Mouse (Mus musculus): ENCODE results near the gene Met. TPM values are rescaled to one million over a fixed set of nuclear protein-coding genes. Genes with fewer than 3 reads are reported as not detected.

The Met gene
- polyA plus RNA-seq, 2 experiments = 4.3 to 5.9 TPM

DNA sequence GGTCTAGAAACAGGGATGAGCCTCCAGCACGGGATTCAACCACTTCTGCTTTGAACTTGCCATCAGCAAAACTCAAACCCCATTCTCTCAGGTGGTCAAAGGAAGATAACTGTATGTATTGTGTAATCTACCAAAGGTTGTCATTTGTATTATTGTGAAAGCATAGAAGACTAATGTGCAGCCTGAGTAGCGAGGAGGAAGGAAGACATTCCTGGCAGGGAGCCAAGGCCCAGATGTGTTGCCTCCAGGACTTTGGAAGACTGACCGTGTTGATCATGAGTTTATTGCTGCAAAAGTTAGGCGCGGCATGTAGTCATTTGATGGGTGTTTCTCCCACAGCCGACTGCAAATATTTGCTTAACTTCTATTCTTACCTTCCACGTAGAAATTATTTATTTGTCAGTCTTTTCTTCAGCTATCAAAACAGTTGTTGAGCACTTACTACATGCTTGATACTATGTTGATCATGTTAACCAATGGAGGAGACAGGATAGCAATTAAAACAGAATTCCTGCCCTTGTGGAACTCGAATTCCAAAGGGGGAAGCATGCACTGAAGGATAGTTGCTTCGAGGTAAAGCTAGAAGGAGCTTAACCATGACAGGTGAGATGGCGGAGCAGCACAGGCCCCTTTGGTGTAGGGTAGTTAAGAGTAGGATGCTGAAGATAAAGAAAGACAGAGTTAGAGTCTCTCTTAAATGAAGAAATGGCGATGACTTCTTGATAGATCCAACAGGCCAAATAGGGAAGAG, 132.3 kb downstream of the Met start:
- TF ChIP-seq POLR2A (IDR thresholded peaks at IDR 0.05; ENCODE audit: borderline replicate concordance, extremely low read depth, insufficient read depth, insufficient read length) = no peak
- no peaks in the 10 kb centered on the region for H3K27me3 ChIP-seq (ENCODE audit: control insufficient read depth, insufficient read depth, low read length)
- H3K4me3 ChIP-seq (replicated peaks; ENCODE audit: low read length) = no peak overlapping the region
- no peaks in the 10 kb centered on the region for H3K36me3 ChIP-seq (ENCODE audit: control insufficient read depth, insufficient read depth, low read length)
- H3K27ac ChIP-seq (replicated peaks; ENCODE audit: low read depth, low read length) = no peak overlapping the region
- WGBS = 69% methylated on average over 11 of the region's 11 CpGs
- 0 out of 2 replicates have a peak, but pooled peaks cover 6% of the 10 kb centered on the region for H3K9me3 ChIP-seq (ENCODE audit: control insufficient read depth, low read length)
- no peak overlapping the region for H3K4me2 ChIP-seq (replicated peaks; ENCODE audit: low read depth, low read length, severe bottlenecking)
- DNase-seq (ENCODE audit: low spot score) = peak; percentile 15
- no peaks in the 10 kb centered on the region for H3K4me1 ChIP-seq (ENCODE audit: control insufficient read depth, insufficient read depth, low read length)
- H3K9ac ChIP-seq (ENCODE audit: low read depth, low read length, severe bottlenecking) = no peak overlapping the region
- no peak for ATAC-seq (ENCODE audit: low FRiP score, low read depth)

DNA sequence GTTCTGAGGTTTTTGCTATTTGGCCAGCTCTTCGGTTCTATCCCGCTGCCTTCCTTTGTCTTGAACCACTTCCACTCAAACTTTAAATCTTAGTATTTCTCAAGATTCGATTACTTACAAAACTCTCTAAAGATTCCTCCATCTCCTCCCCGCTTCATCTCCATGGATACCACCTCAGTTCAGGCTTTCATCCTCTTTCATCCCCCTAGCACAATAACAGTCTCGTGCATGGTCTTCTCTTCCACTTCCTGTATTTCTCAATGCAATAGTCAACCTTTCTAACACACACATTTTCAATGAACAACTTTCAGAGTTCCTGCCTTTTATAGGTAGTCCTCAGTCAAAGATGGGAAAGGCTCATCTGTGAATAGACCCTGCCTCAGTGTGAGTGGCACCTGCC, 135.8 kb downstream of the Met start:
- no peak for DNase-seq (ENCODE audit: low spot score)
- H3K27ac ChIP-seq (replicated peaks; ENCODE audit: low read depth, low read length) = no peak overlapping the region
- H3K4me3 ChIP-seq (replicated peaks; ENCODE audit: low read length) = no peak overlapping the region
- H3K9ac ChIP-seq (ENCODE audit: low read depth, low read length, severe bottlenecking) = no peak overlapping the region
- no peaks in the 10 kb centered on the region for H3K4me1 ChIP-seq (ENCODE audit: control insufficient read depth, insufficient read depth, low read length)
- H3K9me3 ChIP-seq (ENCODE audit: control insufficient read depth, low read length) = no peaks in the 10 kb centered on the region
- H3K27me3 ChIP-seq (ENCODE audit: control insufficient read depth, insufficient read depth, low read length) = no peaks in the 10 kb centered on the region
- 90% methylated on average over 5 of the region's 5 CpGs for WGBS
- no peak overlapping the region for H3K4me2 ChIP-seq (replicated peaks; ENCODE audit: low read depth, low read length, severe bottlenecking)
- no peak for TF ChIP-seq POLR2A (IDR thresholded peaks at IDR 0.05; ENCODE audit: borderline replicate concordance, extremely low read depth, insufficient read depth, insufficient read length)
- ATAC-seq (ENCODE audit: low FRiP score, low read depth) = no peak
- H3K36me3 ChIP-seq (ENCODE audit: control insufficient read depth, insufficient read depth, low read length) = no peaks in the 10 kb centered on the region

DNA sequence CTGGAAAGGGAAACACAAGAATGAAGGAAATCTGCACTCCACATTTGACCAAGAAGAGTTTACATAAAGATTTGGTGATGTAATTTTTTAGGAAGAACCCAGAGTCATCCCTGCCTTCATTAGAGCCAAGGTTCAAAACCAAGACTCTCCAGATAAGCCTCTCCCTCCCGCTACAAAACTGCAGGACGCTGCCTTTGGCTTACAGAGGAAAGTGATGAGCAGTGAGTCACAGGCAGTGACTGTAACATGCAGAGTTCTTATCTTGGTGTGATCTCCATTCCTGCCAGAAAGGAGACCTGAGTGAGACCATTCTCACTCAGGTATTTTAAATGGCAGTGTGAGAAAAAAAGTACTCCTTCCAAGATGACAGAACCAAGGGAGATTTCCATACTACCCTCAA, 137.9 kb downstream of the Met start:
- DNase-seq (ENCODE audit: low spot score) (no peak), ATAC-seq (ENCODE audit: low FRiP score, low read depth) (no peak)
- no peaks in the 10 kb centered on the region for H3K9me3 ChIP-seq (ENCODE audit: control insufficient read depth, low read length)
- H3K27me3 ChIP-seq (ENCODE audit: control insufficient read depth, insufficient read depth, low read length) = no peaks in the 10 kb centered on the region
- H3K4me1 ChIP-seq (ENCODE audit: control insufficient read depth, insufficient read depth, low read length) = no peaks in the 10 kb centered on the region
- H3K36me3 ChIP-seq (ENCODE audit: control insufficient read depth, insufficient read depth, low read length) = no peaks in the 10 kb centered on the region
- 80% methylated on average over 2 of the region's 2 CpGs for WGBS
- H3K4me3 ChIP-seq (replicated peaks; ENCODE audit: low read length) = no peak overlapping the region
- H3K9ac ChIP-seq (ENCODE audit: low read depth, low read length, severe bottlenecking) = no peak overlapping the region
- no peak overlapping the region for H3K27ac ChIP-seq (replicated peaks; ENCODE audit: low read depth, low read length)
- no peak overlapping the region for H3K4me2 ChIP-seq (replicated peaks; ENCODE audit: low read depth, low read length, severe bottlenecking)
- no peak for TF ChIP-seq POLR2A (IDR thresholded peaks at IDR 0.05; ENCODE audit: borderline replicate concordance, extremely low read depth, insufficient read depth, insufficient read length)

- no peak overlapping the region for H3K4me3 ChIP-seq (replicated peaks; ENCODE audit: low read length)
- ATAC-seq (ENCODE audit: low FRiP score, low read depth) = no peak
- H3K4me1 ChIP-seq (ENCODE audit: control insufficient read depth, insufficient read depth, low read length) = no peaks in the 10 kb centered on the region
- no peaks in the 10 kb centered on the region for H3K9me3 ChIP-seq (ENCODE audit: control insufficient read depth, low read length)
- no peak for DNase-seq (ENCODE audit: low spot score)
- no peaks in the 10 kb centered on the region for H3K27me3 ChIP-seq (ENCODE audit: control insufficient read depth, insufficient read depth, low read length)
- no peaks in the 10 kb centered on the region for H3K36me3 ChIP-seq (ENCODE audit: control insufficient read depth, insufficient read depth, low read length)
- H3K27ac ChIP-seq (replicated peaks; ENCODE audit: low read depth, low read length) = no peak overlapping the region
- no peak overlapping the region for H3K9ac ChIP-seq (ENCODE audit: low read depth, low read length, severe bottlenecking)
- WGBS = 90% methylated on average over 1 of the region's 1 CpGs
- H3K4me2 ChIP-seq (replicated peaks; ENCODE audit: low read depth, low read length, severe bottlenecking) = no peak overlapping the region
- TF ChIP-seq POLR2A (IDR thresholded peaks at IDR 0.05; ENCODE audit: borderline replicate concordance, extremely low read depth, insufficient read depth, insufficient read length) = no peak
These were observed 143.3 kb downstream of the Met start for GRCm38 (mm10) chr6:17606915-17607314.

- H3K4me3 ChIP-seq (replicated peaks; ENCODE audit: low read length) = no peak overlapping the region
- H3K36me3 ChIP-seq (ENCODE audit: control insufficient read depth, insufficient read depth, low read length) = no peaks in the 10 kb centered on the region
- no peak for DNase-seq (ENCODE audit: low spot score)
- H3K27ac ChIP-seq (replicated peaks; ENCODE audit: low read depth, low read length) = no peak overlapping the region
- TF ChIP-seq POLR2A (IDR thresholded peaks at IDR 0.05; ENCODE audit: borderline replicate concordance, extremely low read depth, insufficient read depth, insufficient read length) = no peak
- no peaks in the 10 kb centered on the region for H3K27me3 ChIP-seq (ENCODE audit: control insufficient read depth, insufficient read depth, low read length)
- no peaks in the 10 kb centered on the region for H3K9me3 ChIP-seq (ENCODE audit: control insufficient read depth, low read length)
- no peak overlapping the region for H3K9ac ChIP-seq (ENCODE audit: low read depth, low read length, severe bottlenecking)
- 0 out of 2 replicates have a peak, but pooled peaks cover under 1% of the 10 kb centered on the region for H3K4me1 ChIP-seq (ENCODE audit: control insufficient read depth, insufficient read depth, low read length)
- 86% methylated on average over 11 of the region's 11 CpGs for WGBS
- no peak overlapping the region for H3K4me2 ChIP-seq (replicated peaks; ENCODE audit: low read depth, low read length, severe bottlenecking)
- ATAC-seq (ENCODE audit: low FRiP score, low read depth) = no peak
These were observed 147.9 kb downstream of the Met start for GRCm38 (mm10) chr6:17611352-17612010.
